Mouse (Mus musculus) frontal cortex, adult 2 months (tissue): Measurements from ENCODE around the gene Gm11116. TPM values are rescaled to one million over a fixed set of nuclear protein-coding genes. Genes with fewer than 3 reads are reported as not detected.
"Not testable (repeated sequence)": the region's sequence is repeated elsewhere in the genome, so short reads cannot be mapped to it uniquely, and the experiment has no call there.

ENCODE experiments used
- DNase-seq, 2 experiments: peaks; one replicate each; pipeline ENCODE4 v3.0.0; 2022; ENCODE audit warnings: low spot score in 1 of 2; ENCODE audit errors: extremely low spot score in 1 of 2
- polyA plus RNA-seq: library from polyadenylated mRNA; depleted of rRNA; stranded (reverse); fragments of >200 nt; gene quantifications from 2 replicates; pipeline ENCODE4 v1.2.3, GENCODE M21; 2012; rRNA removed

Gene Gm11116
- not detected in 2 replicates for polyA plus RNA-seq

- DNase-seq, result no peak
Observed at GRCm38 (mm10) chr5:88111430-88111829, at the start of gene Gm11116. Gm11116 (minus strand) TSS chr5:88111530.

GRCm38 (mm10) chr5:88153999-88154398 lies 42.7 kb upstream of the Gm11116 start, which contains the start of gene Gm11115:
Gm11115 (minus strand) TSS chr5:88154099.
- no peak for DNase-seq

- DNase-seq, result not testable (repeated sequence)
Observed at GRCm38 (mm10) chr5:88086256-88086655, 25.1 kb downstream of the Gm11116 start, which contains the start of gene Smr2. Smr2 (plus strand) TSS chr5:88086556.

Other genes with a start within 250 kb of the Gm11116 start
- not detected in 2 replicates for gene Odam, start 226.5 kb downstream of the Gm11116 start, polyA plus RNA-seq
- not detected in 2 replicates for gene Csn3, start 186.0 kb downstream of the Gm11116 start, polyA plus RNA-seq
- not detected in 2 replicates for gene 2310003L06Rik, start 142.1 kb downstream of the Gm11116 start, polyA plus RNA-seq
- gene Gm28434, start 142.0 kb downstream of the Gm11116 start, polyA plus RNA-seq, result not detected in 2 replicates
- gene Cabs1, start 132.1 kb downstream of the Gm11116 start, polyA plus RNA-seq, result not detected in 2 replicates
- not detected in 2 replicates for gene Smr3a, start 109.0 kb downstream of the Gm11116 start, polyA plus RNA-seq
- gene Smr2, start 25.0 kb downstream of the Gm11116 start, polyA plus RNA-seq, result not detected in 2 replicates
- gene Gm11115, start 42.6 kb upstream of the Gm11116 start, polyA plus RNA-seq, result not detected in 2 replicates
- not detected in 2 replicates for gene Gm7714, start 157.4 kb upstream of the Gm11116 start, polyA plus RNA-seq
- gene Prol1, start 205.8 kb upstream of the Gm11116 start, polyA plus RNA-seq, result not detected in 2 replicates